In genomic region chr9:26549118-26549517, GRCm38 (mm10) we compare ENCODE assay signal across 20 mouse cellular contexts.
A peak's percentile ranks its signal among the peaks of the same experiment; 100 is the strongest.
DNase-seq lines count a peak whose midpoint lies in the region; ATAC-seq and TF ChIP-seq lines count a peak whose summit lies in the region.
"Had no signal": no experiment of that assay in that cellular context is flagged by ENCODE, and none has a peak within 500 bp of the region (broad histone marks: within the 10 kb centered on the region; RNA-seq: fewer than 3 reads in every experiment).

No protein-coding gene starts in this region.

- 69% methylated on average over 4 of the region's 4 CpGs for WGBS in hindbrain, postnatal 0 days
- WGBS in hindbrain, embryonic 10.5 days: 84% methylated on average over 4 of the region's 4 CpGs
- 63% methylated on average over 4 of the region's 4 CpGs for WGBS in heart, embryonic 12.5 days

- peaks cover 4% of the 10 kb centered on the region; the same call in 1 of the 2 replicates for H3K4me1 ChIP-seq in hindbrain, postnatal 0 days (ENCODE audit: insufficient read depth, low read length)
- no peaks in the 10 kb centered on the region for H3K4me1 ChIP-seq in hindbrain, embryonic 10.5 days (replicated peaks)
- H3K4me1 ChIP-seq in heart, embryonic 12.5 days (replicated peaks): no peaks in the 10 kb centered on the region
- H3K4me1 ChIP-seq: limb, embryonic 12.5 days; liver, embryonic 12.5 days had no signal

- peak; percentile 29; the same call in 1 of the 2 replicates for ATAC-seq in hindbrain, postnatal 0 days
- ATAC-seq in megakaryocyte-erythroid progenitor cell, adult 5-6 weeks (replicated peaks; ENCODE audit: low FRiP score, low TSS enrichment, poor library complexity, severe bottlenecking): no peak
- no peak for ATAC-seq in heart, embryonic 12.5 days (ENCODE audit: insufficient number of reproducible peaks, low FRiP score)
- ATAC-seq: forebrain, embryonic 16.5 days; liver, embryonic 12.5 days had no signal

- DNase-seq in hindbrain, postnatal 0 days (ENCODE audit: low spot score): no peak
- DNase-seq in hindbrain, embryonic 10.5 days (ENCODE audit: low spot score): no peak
- DNase-seq in right cerebral cortex, adult 2 months (ENCODE audit: low spot score in 2 of 2): peak; percentile 11 to 15
- DNase-seq in right cerebral cortex, postnatal 36 days (ENCODE audit: low spot score in 2 of 2): no peak
- DNase-seq in cerebellum, postnatal 10 days: peak; percentile 82 to 88
- DNase-seq: adrenal gland, postnatal 36 days; kidney, adult 2 months; kidney, postnatal 10 days; layer of hippocampus, postnatal 36 days; lung, embryonic 14.5 days; right cerebral cortex, postnatal 4 days had no signal

- no peaks in the 10 kb centered on the region for H3K9me3 ChIP-seq in hindbrain, postnatal 0 days (ENCODE audit: low read length)
- no peaks in the 10 kb centered on the region for H3K9me3 ChIP-seq in hindbrain, embryonic 10.5 days
- H3K9me3 ChIP-seq in heart, embryonic 12.5 days (replicated peaks): no peaks in the 10 kb centered on the region
- H3K9me3 ChIP-seq: heart, embryonic 15.5 days; limb, embryonic 12.5 days; liver, embryonic 12.5 days had no signal

- no peaks in the 10 kb centered on the region for H3K27me3 ChIP-seq in hindbrain, postnatal 0 days (ENCODE audit: insufficient read depth, low read length)
- H3K27me3 ChIP-seq in hindbrain, embryonic 10.5 days (ENCODE audit: insufficient read depth, poor library complexity, severe bottlenecking): no peaks in the 10 kb centered on the region
- H3K27me3 ChIP-seq in heart, embryonic 12.5 days (replicated peaks): no peaks in the 10 kb centered on the region
- H3K27me3 ChIP-seq: CH12.LX; heart, embryonic 15.5 days; limb, embryonic 12.5 days; liver, embryonic 12.5 days had no signal

- no peak overlapping the region for H3K9ac ChIP-seq in hindbrain, postnatal 0 days (replicated peaks; ENCODE audit: low read length)
- H3K9ac ChIP-seq in heart, embryonic 12.5 days: no peak overlapping the region
- H3K9ac ChIP-seq: heart, embryonic 15.5 days; limb, embryonic 12.5 days; liver, embryonic 12.5 days; lung, embryonic 14.5 days had no signal

- H3K4me3 ChIP-seq in hindbrain, postnatal 0 days (ENCODE audit: low read length): no peak overlapping the region
- no peak overlapping the region for H3K4me3 ChIP-seq in hindbrain, embryonic 10.5 days
- no peak overlapping the region for H3K4me3 ChIP-seq in heart, embryonic 12.5 days
- H3K4me3 ChIP-seq: heart, adult 2 months; heart, embryonic 15.5 days; layer of hippocampus, adult 2 months; limb, embryonic 12.5 days; liver, embryonic 12.5 days had no signal

- H3K27ac ChIP-seq in hindbrain, postnatal 0 days: no peak overlapping the region
- no peak overlapping the region for H3K27ac ChIP-seq in hindbrain, embryonic 10.5 days
- H3K27ac ChIP-seq in heart, embryonic 12.5 days (ENCODE audit: poor library complexity, severe bottlenecking): no peak overlapping the region
- H3K27ac ChIP-seq: heart, adult 2 months; limb, embryonic 12.5 days; liver, embryonic 12.5 days had no signal

- TF ChIP-seq CTCF in hindbrain, postnatal 0 days (IDR thresholded peaks at IDR 0.05; ENCODE audit: low read depth): no peak

- no peaks in the 10 kb centered on the region for H3K36me3 ChIP-seq in hindbrain, postnatal 0 days (ENCODE audit: insufficient read depth, low read length)
- no peaks in the 10 kb centered on the region for H3K36me3 ChIP-seq in hindbrain, embryonic 10.5 days
- no peaks in the 10 kb centered on the region for H3K36me3 ChIP-seq in heart, embryonic 12.5 days
- H3K36me3 ChIP-seq: heart, embryonic 15.5 days; limb, embryonic 12.5 days; liver, embryonic 12.5 days had no signal

- H3K4me2 ChIP-seq in hindbrain, postnatal 0 days (ENCODE audit: low read depth, low read length): no peak overlapping the region
- no peak overlapping the region for H3K4me2 ChIP-seq in heart, embryonic 12.5 days
- H3K4me2 ChIP-seq: limb, embryonic 12.5 days; liver, embryonic 12.5 days; lung, embryonic 14.5 days had no signal

Comparison
In these comparisons a context has a peak if more than half of its experiments do, and no peak if none do; other contexts are left out.
1. DNase-seq: peak in right cerebral cortex, adult 2 months (2 of 2) and cerebellum, postnatal 10 days (2 of 2); none in hindbrain, postnatal 0 days (single experiment), hindbrain, embryonic 10.5 days (single experiment) and right cerebral cortex, postnatal 36 days (0 of 2).